Mouse (Mus musculus) lung, adult 2 months (tissue): ENCODE results near the gene Sult1b1.

Experiments
- CTCF ChIP-seq: fragments of 200-500 bp; IDR thresholded peaks from 2 replicates; pipeline ENCODE4 v1.5.1; 2011; ENCODE audit warnings: mild to moderate bottlenecking, low read length, control low read depth; ENCODE audit not compliant: insufficient read depth
- POLR2A ChIP-seq: fragments of 200-500 bp; IDR thresholded peaks from 2 replicates; pipeline ENCODE4 v1.6.1; 2011; ENCODE audit warnings: low read depth, mild to moderate bottlenecking, control low read depth, low read length, borderline replicate concordance; ENCODE audit errors: extremely low read depth

DNA sequence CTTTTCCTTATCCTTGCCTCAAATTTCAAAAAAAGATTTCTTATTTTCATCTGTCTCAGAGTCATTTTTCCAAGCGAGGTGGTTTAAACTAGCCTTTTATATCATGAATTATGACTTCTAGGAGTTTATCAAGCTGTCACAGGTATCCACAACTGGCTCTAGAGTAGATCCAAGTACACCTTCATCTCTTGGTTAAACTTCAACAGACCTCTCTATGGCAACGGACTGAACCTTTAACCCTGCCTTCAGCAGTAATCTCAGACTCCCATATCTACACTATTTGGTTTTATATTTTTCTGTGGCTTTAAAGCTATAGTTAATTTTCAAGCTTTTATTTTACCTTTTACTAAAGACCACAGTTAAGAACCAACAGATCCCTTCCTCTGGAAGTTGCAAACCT, 5.7 kb downstream of the Sult1b1 start:
- TF ChIP-seq CTCF = no peak
- TF ChIP-seq POLR2A = no peak
